Mouse (Mus musculus) embryonic facial prominence, embryonic 14.5 days (tissue): Measurements from ENCODE around the gene Lrrc40. TPM values are rescaled to one million over a fixed set of nuclear protein-coding genes. Genes with fewer than 3 reads are reported as not detected.
A peak's percentile ranks its signal among the peaks of the same experiment; 100 is the strongest.
"Not testable (repeated sequence)": the region's sequence is repeated elsewhere in the genome, so short reads cannot be mapped to it uniquely, and the experiment has no call there.

ENCODE experiments used
- ATAC-seq: fragments of 200-750 bp; cut with Nextera tagmentation; 2 replicates; pipeline ENCODE4 v1.8.0; 2017; ENCODE audit warnings: low read depth, moderate number of reproducible peaks, moderate TSS enrichment
- DNase-seq: peaks from one replicate; pipeline ENCODE4 v3.0.0-alpha.2; 2015; ENCODE audit warnings: low spot score
- H3K27ac ChIP-seq: fragments of 300-500 bp; sonication (generic); replicated peaks from 2 replicates; pipeline ENCODE4 v1.5.1; 2014; ENCODE audit warnings: low read depth, mild to moderate bottlenecking, low read length, moderate library complexity
- H3K27me3 ChIP-seq: fragments of 300-500 bp; sonication (generic); replicated peaks from 2 replicates; pipeline ENCODE4 v1.6.1; 2014; ENCODE audit warnings: low read length; ENCODE audit not compliant: control insufficient read depth, insufficient read depth
- H3K36me3 ChIP-seq: fragments of 300-500 bp; sonication (generic); 2 replicates; pipeline ENCODE4 v1.6.1; 2014; ENCODE audit warnings: low read length, mixed read lengths; ENCODE audit not compliant: control insufficient read depth, insufficient read depth
- H3K4me1 ChIP-seq: fragments of 300-500 bp; sonication (generic); 2 replicates; pipeline ENCODE4 v1.6.1; 2014; ENCODE audit warnings: antibody characterized with exemption, low read length; ENCODE audit not compliant: control insufficient read depth, insufficient read depth
- H3K4me2 ChIP-seq: fragments of 300-500 bp; sonication (generic); 2 replicates; pipeline ENCODE4 v1.6.1; 2014; ENCODE audit warnings: low read depth, mild to moderate bottlenecking, low read length, moderate library complexity, mixed read lengths
- H3K4me3 ChIP-seq: fragments of 300-500 bp; sonication (generic); 2 replicates; pipeline ENCODE4 v1.5.1; 2014; ENCODE audit warnings: low read depth, mild to moderate bottlenecking, low read length
- H3K9ac ChIP-seq: fragments of 300-500 bp; sonication (generic); 2 replicates; pipeline ENCODE4 v1.6.1; 2014; ENCODE audit warnings: low read depth, mild to moderate bottlenecking, low read length, moderate library complexity, mixed read lengths
- H3K9me3 ChIP-seq: fragments of 300-500 bp; sonication (generic); 2 replicates; pipeline ENCODE4 v1.6.1; 2016; ENCODE audit warnings: low read length; ENCODE audit not compliant: control insufficient read depth
- WGBS: fragments of 180-500 bp; shearing (Covaris S2); extraction: QIAGEN DNeasy Blood & Tissue Kit; methylation state at CpG from one replicate; pipeline ENCODE4 v1.1.7; 2014; 5-methylcytosine and 5-hydroxymethylcytosine counted together
- polyA plus RNA-seq: library from polyadenylated mRNA; unstranded; fragments of >200 nt; fragmentation: Nextera tagmentation; extraction: Ambion mirVana; gene quantifications from 2 replicates; pipeline ENCODE4 v1.2.1, GENCODE M21; 2014

Gene Lrrc40
- polyA plus RNA-seq, 1 experiment from 2014 or later: 42.3 TPM

DNA sequence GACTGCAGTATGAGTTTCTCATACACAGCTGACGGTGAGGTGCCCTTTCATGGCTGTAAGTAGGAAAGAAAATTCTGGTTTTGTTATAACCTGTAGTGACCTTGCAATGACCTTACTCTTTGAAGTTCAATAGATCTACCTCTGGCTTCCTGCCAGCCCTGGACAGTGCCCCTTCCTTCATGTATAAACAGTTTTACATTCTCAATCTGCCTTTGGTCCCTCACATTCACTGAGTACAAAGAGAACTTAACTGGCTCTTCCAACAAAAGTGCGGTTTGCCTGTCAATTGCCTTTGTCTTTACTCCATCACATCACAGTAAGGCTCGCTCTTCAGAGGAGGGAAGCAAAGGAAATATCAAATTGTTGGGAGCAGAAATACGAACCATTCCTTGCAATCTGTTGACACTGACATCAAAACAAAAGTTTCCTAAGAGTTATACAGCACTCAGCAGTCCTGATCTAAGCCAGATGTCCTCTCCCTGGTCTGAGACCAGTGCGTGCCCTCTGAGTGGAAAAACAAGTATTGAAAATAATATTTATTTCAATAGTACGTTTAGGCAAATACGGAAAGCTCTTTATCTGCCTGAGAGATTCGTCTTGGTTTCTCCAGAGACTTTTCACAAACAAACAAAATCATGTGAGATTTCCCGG lies 32.3 kb downstream of the Lrrc40 start:
- Histone ChIP-seq H3K4me3 (no peak overlapping the region), H3K36me3 (peaks cover 7% of the 10 kb centered on the region), H3K9me3 (no peaks in the 10 kb centered on the region), H3K4me2 (no peak overlapping the region), H3K27ac (no peak overlapping the region), H3K4me1 (no peaks in the 10 kb centered on the region), H3K27me3 (no peaks in the 10 kb centered on the region), H3K9ac (no peak overlapping the region)
- ATAC-seq (no peak), DNase-seq (peak; percentile 12)
- 42% methylated on average over 9 of the region's 9 CpGs for WGBS

GRCm38 (mm10) chr3:158075004-158075403 lies 38.5 kb downstream of the Lrrc40 start:
- Histone ChIP-seq H3K9me3 (no peaks in the 10 kb centered on the region), H3K27ac (no peak overlapping the region), H3K9ac (no peak overlapping the region), H3K4me1 (no peaks in the 10 kb centered on the region), H3K27me3 (no peaks in the 10 kb centered on the region), H3K4me2 (no peak overlapping the region), H3K36me3 (no peaks in the 10 kb centered on the region), H3K4me3 (no peak overlapping the region)
- DNase-seq (no peak), ATAC-seq (no peak)
- WGBS: 89% methylated on average over 2 of the region's 2 CpGs

DNA sequence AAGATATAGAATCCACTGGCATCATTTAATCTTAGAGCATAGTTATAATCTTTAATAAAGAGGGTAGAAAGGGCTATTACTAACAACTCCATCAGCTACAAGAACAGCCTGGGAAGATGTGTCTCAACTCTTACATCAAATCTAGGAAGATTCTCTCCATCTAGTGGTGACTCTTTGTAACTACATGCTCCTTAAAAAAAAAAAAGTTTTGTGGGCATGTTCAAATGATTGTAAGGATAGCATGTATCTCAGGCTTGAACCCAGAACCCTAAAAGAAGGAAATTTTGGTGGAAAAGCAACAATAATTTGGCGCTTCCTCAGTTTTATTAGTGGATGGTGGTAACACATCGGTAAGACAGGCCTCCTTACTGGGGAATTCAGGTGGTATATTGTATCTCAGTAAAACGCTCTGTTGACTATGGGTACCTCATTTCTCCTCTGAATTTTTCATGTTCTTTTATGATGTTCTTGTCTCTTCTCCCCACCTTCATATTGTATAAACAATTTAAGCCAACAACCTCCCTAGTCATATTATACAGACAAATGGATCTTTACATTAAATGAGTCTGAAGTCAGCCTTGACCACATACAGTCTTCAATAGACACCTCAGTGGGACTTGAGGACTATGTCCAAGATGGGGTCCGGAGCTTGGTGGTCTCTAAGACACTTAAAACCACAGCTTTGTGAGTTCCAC lies 40.4 kb downstream of the Lrrc40 start:
- H3K9ac ChIP-seq: no peak overlapping the region
- ATAC-seq (no peak), DNase-seq (peak; percentile 54)
- no peaks in the 10 kb centered on the region for H3K4me1 ChIP-seq
- H3K9me3 ChIP-seq: no peaks in the 10 kb centered on the region
- no peak overlapping the region for H3K4me3 ChIP-seq
- no peak overlapping the region for H3K27ac ChIP-seq
- WGBS: 47% methylated on average over 4 of the region's 4 CpGs
- no peaks in the 10 kb centered on the region for H3K36me3 ChIP-seq
- H3K4me2 ChIP-seq: no peak overlapping the region
- H3K27me3 ChIP-seq: no peaks in the 10 kb centered on the region

- DNase-seq (no peak), ATAC-seq (no peak)
- H3K36me3 ChIP-seq: no peaks in the 10 kb centered on the region
- no peaks in the 10 kb centered on the region for H3K4me1 ChIP-seq
- no peaks in the 10 kb centered on the region for H3K9me3 ChIP-seq
- H3K4me2 ChIP-seq: no peak overlapping the region
- no peaks in the 10 kb centered on the region for H3K27me3 ChIP-seq
- no peak overlapping the region for H3K4me3 ChIP-seq
- H3K27ac ChIP-seq: no peak overlapping the region
- WGBS: 50% methylated on average over 1 of the region's 1 CpGs
- no peak overlapping the region for H3K9ac ChIP-seq
These were observed 40.9 kb downstream of the Lrrc40 start for GRCm38 (mm10) chr3:158077380-158077772.

- no peak overlapping the region for H3K4me3 ChIP-seq
- H3K9ac ChIP-seq: no peak overlapping the region
- H3K4me2 ChIP-seq: no peak overlapping the region
- DNase-seq (no peak), ATAC-seq (no peak)
- no peaks in the 10 kb centered on the region for H3K36me3 ChIP-seq
- no peaks in the 10 kb centered on the region for H3K4me1 ChIP-seq
- 72% methylated on average over 5 of the region's 5 CpGs for WGBS
- H3K27me3 ChIP-seq: no peaks in the 10 kb centered on the region
- no peak overlapping the region for H3K27ac ChIP-seq
- no peaks in the 10 kb centered on the region for H3K9me3 ChIP-seq
These were observed 41.4 kb downstream of the Lrrc40 start for GRCm38 (mm10) chr3:158077828-158078227.

- ATAC-seq: no peak
- Histone ChIP-seq H3K27me3 (no peaks in the 10 kb centered on the region), H3K27ac (no peak overlapping the region), H3K4me3 (no peak overlapping the region), H3K9me3 (no peaks in the 10 kb centered on the region), H3K4me1 (no peaks in the 10 kb centered on the region), H3K36me3 (no peaks in the 10 kb centered on the region), H3K4me2 (no peak overlapping the region), H3K9ac (no peak overlapping the region)
- WGBS: 62% methylated on average over 3 of the region's 3 CpGs
- DNase-seq: no peak
These were observed 55.1 kb downstream of the Lrrc40 start for GRCm38 (mm10) chr3:158091601-158092000.

DNA sequence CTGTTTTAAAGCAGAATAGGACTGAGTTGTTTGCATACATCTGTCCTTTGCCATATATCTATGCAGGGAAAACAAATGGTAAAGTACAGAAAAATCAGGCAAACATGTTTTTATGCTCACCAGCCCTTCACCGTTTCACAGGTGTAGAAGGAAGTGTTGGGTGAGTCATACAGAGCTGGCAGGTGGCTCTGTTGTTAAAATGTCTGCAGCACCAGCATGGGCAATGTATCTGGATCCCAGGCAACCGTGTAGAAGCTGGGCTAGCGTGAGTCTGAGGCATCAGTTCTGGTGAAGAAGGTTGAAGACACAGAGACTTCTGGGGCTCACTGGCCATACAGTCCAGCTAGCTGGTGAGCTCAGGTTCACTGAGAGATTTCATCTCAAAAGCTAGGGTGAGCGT lies 57.5 kb downstream of the Lrrc40 start:
- Histone ChIP-seq H3K9ac (no peak overlapping the region), H3K4me3 (no peak overlapping the region), H3K4me2 (no peak overlapping the region), H3K27ac (no peak overlapping the region), H3K27me3 (no peaks in the 10 kb centered on the region), H3K9me3 (no peaks in the 10 kb centered on the region), H3K36me3 (no peaks in the 10 kb centered on the region), H3K4me1 (no peaks in the 10 kb centered on the region)
- WGBS: 76% methylated on average over 4 of the region's 4 CpGs
- ATAC-seq (no peak), DNase-seq (no peak)

- not testable (repeated sequence) for H3K9me3 ChIP-seq, H3K27ac ChIP-seq, H3K9ac ChIP-seq, ATAC-seq, DNase-seq, H3K4me2 ChIP-seq, H3K27me3 ChIP-seq, H3K4me1 ChIP-seq, H3K4me3 ChIP-seq, H3K36me3 ChIP-seq
- WGBS: 92% methylated on average over 8 of the region's 10 CpGs
These were observed 65.6 kb downstream of the Lrrc40 start for GRCm38 (mm10) chr3:158102043-158102442.

DNA sequence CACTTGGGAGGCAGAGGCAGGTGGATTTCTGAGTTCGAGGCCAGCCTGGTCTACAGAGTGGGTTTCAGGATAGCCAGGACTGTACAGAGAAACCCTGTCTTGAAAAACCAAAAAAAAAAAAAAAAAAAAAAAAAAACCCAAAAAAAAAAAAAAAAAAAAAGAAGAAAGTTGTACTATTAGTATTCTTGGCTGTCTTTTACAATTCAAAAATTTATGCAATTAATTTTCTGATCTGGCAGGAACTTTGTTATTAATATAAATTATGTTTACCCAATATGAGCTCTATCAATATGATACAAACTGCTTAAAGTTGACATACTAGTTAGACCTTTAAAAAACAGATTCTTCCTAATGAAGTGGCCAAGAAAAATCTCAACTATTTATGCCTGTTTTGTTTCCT lies 66.1 kb downstream of the Lrrc40 start:
- not testable (repeated sequence) for H3K36me3 ChIP-seq, H3K4me3 ChIP-seq, H3K9ac ChIP-seq, H3K4me2 ChIP-seq, H3K27ac ChIP-seq, H3K9me3 ChIP-seq, H3K4me1 ChIP-seq, DNase-seq, ATAC-seq, H3K27me3 ChIP-seq
- 76% methylated on average over 1 of the region's 1 CpGs for WGBS
